Mouse (Mus musculus): Measurements from ENCODE around the gene Hmox2.
"Not testable (repeated sequence)": the region's sequence is repeated elsewhere in the genome, so short reads cannot be mapped to it uniquely, and the experiment has no call there.

The Hmox2 gene

DNA sequence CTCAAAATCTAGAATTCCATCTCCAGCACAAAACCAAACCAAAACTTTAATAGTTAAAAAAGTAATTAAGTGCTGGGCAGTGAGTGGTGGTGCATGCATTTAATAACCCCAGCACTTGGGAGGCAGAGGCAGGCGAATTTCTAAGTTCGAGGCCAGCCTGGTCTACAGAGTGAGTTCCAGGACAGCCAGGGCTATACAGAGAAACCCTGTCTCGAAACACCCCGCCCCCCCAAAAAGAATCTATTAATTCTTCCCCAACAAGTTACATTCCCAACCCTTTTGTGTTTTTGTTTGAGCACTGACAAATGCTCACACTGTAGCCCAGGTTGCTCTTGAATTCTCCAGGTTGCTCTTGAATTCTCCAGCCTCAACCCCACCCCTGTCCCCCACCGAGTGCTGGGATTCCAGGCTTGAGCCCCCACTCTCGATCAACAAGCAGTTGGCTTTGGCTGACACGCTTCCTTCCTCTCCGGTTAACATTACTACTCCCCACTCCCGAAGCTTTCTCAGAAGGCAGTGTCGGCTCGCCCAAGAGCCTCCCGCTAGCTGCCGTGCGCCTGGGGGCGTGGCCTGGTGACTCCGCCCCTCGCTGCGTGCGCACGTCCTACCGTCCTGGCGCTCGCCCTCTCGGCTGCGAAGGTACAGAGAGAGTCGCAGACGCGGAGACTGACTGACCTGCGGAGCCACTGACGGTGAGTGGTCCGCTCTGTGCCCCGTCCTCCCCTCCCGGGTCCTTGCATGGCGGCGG lies at the start of gene Hmox2:
Gene Hmox2, plus strand, starts transcription at position 582 of the 748 bp plus-strand sequence.
- in situ Hi-C loops (cut with MboI, MseI): loop anchor here (5.0 kb wide), 1 partner anchor 61 kb away; no protein-coding TSS in a partner anchor

GRCm38 (mm10) chr16:4676836-4677235 lies 49.3 kb upstream of the Hmox2 start:
- in situ Hi-C loops (cut with MboI, MseI): no loop called here

DNA sequence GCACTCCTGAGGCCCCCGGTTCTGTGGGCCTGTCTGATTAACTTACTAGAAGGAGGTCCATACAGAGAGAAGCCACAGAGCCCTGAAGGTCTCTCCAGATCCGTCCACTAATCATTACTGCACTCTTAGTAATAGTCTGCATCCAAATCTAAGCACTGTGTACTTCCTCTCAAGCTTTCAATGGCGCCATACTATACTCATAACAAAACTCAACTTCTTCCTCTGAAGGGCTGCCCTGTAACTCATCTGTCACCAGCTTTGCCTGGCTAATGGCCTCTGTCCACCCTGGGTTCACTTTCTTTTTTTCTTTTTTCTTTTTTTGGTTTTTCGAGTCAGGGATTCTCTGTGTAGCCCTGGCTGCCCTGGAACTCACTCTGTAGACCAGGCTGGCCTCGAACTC lies 48.1 kb upstream of the Hmox2 start:
- in situ Hi-C loops (cut with MboI, MseI): no loop called here

GRCm38 (mm10) chr16:4679121-4680018 lies 46.8 kb upstream of the Hmox2 start, which contains the start of gene Coro7:
Gene Coro7, minus strand, starts transcription at chr16:4679777.
- in situ Hi-C loops (cut with MboI, MseI): no loop called here

GRCm38 (mm10) chr16:4680922-4681455 lies 45.2 kb upstream of the Hmox2 start:
- in situ Hi-C loops (cut with MboI, MseI): not testable (repeated sequence)

- in situ Hi-C loops (cut with MboI, MseI): no loop called here
These were observed 43.5 kb upstream of the Hmox2 start for GRCm38 (mm10) chr16:4682628-4683179.

DNA sequence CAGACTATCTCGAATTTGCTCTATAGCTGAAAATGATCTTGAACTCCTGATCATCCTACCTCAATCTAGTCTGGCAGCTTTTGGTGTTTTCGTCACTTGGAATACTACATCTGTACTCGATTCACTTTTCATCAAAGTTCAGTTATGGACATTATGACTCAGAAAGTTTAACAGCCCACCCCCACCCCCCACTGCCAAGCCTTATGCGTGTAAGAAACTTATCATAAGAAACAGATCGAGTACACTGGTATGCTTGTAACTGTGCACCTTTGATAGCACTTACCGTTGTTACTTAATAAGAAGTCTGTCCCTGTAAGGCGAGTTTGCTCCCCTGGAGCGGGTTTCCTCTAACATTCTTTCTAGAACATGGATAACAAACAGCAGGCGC lies 43.0 kb upstream of the Hmox2 start:
- in situ Hi-C loops (cut with MboI, MseI): no loop called here

GRCm38 (mm10) chr16:4683581-4684456 lies 42.3 kb upstream of the Hmox2 start:
- in situ Hi-C loops (cut with MboI, MseI): no loop called here

DNA sequence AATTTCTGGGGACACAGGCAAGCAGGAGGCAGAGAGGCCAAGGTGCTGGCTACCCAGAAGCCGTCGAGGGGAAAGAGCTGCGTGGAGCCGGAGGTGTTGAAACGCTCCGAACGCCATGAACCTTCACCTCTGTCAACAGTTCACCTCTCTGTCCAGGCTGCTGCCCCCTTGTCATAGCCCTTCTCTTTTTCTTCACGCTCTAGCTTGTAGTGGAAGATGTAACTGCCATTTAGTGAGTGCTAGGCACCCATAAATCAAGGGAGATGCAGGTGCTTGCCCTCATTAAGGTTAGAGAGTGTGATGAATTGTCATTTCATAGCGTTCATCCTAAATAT lies 41.7 kb upstream of the Hmox2 start:
- in situ Hi-C loops (cut with MboI, MseI): no loop called here

DNA sequence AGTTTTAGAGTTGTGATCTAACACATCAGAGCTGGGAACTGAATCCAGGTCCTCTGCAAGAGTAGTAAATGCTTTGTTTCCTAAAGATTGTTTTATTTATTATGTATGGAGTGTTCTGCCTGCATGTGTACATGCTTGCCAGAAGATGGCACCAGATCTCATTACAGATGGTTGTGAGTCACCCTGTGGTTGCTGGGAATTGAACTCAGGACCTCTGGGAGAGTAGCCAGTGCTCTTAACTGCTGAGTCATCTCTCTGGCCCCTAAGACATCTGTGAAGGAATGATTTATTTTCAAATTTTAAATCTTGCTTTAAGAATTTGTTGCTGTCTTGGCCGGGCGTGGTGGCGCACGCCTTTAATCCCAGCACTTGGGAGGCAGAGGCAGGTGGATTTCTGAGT lies 36.8 kb upstream of the Hmox2 start:
- in situ Hi-C loops (cut with MboI, MseI): not testable (repeated sequence)

DNA sequence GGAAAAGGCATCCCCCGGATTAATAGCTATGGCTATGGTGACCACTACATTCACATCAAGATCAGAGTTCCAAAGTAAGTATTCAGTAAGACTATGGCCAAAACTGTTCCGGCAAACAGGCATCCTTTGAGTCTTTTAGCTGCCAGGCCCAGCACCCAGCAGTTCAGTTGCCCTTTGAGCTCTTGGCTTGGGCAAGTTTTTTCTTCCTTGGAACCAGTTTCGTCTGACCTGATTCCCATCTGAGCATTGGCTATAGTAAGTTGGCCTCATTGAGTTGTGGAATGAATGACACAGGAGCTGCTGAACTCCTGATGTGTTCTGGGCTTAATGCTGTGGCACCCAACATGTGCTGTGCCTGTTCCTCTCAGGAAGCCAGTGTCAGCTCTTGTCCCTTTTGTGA lies 24.9 kb upstream of the Hmox2 start:
- in situ Hi-C loops (cut with MboI, MseI): loop anchor here (5.0 kb wide), 1 partner anchor 71 kb away; no protein-coding TSS in a partner anchor

DNA sequence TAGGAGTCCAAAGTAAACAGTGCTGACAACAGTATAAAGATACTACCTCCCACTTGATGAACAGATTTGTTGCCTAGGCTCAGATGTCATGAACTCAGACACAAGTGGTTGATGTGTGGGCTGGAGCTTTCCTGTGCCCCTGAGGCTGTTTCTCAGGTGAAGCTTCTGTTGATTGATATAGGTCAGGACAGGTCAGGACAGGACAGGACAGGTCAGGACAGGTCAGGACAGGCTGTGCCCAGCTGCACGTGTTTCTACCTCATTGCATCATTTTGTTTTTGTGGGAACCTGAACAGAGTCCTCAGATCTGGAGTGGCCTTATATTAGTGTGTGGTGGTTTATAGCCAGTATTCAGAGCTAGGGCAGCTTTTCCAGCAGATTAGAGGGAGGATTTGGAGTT lies 23.5 kb upstream of the Hmox2 start:
- in situ Hi-C loops (cut with MboI, MseI): loop anchor here (5.0 kb wide), 1 partner anchor 70 kb away; no protein-coding TSS in a partner anchor

- in situ Hi-C loops (cut with MboI, MseI): no loop called here
These were observed 20.6 kb upstream of the Hmox2 start for GRCm38 (mm10) chr16:4705541-4705940.

GRCm38 (mm10) chr16:4711173-4711572 lies 15.0 kb upstream of the Hmox2 start:
- in situ Hi-C loops (cut with MboI, MseI): no loop called here

DNA sequence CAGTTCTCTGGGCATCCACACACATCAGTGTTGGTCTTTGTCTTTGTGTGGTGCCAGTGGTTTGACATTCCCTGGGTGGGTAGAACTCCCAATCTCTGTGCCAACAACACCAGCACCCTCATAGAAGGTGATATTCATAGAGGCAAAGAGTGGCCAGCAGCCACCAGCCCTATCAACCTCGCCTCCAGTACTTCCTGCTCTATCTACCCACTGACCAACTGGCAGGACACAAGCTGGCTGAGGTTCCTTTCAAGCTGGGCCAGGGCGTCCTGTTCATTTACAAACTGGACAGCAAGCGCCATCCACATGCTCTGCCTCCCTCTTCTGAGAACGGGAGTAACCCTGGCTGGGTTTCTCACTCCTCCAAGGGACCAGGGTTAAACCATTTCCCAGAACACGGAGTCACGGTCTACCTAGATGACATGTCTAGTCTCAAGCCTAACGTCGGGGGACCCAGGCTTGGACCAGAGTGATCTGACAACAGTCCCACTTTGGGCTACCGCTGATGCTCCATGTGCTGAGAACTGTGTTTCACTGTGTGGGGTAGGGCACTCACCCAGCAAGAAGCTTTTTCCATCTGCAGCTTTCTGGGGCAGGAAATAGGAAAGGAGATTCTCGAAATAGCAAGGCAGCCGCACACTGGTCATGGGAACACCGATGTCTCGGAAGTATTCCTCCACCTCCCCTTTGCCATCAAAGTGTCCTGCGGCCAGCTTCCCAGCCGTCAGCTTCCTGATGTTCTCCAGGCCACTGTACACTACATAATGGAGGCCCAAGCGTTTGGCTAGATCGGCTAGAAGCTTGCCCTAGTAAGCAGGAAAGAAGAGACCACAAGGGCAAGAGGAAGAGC lies 12.1 kb upstream of the Hmox2 start:
- in situ Hi-C loops (cut with MboI, MseI): no loop called here

GRCm38 (mm10) chr16:4717866-4718265 lies 8.3 kb upstream of the Hmox2 start:
- in situ Hi-C loops (cut with MboI, MseI): no loop called here

DNA sequence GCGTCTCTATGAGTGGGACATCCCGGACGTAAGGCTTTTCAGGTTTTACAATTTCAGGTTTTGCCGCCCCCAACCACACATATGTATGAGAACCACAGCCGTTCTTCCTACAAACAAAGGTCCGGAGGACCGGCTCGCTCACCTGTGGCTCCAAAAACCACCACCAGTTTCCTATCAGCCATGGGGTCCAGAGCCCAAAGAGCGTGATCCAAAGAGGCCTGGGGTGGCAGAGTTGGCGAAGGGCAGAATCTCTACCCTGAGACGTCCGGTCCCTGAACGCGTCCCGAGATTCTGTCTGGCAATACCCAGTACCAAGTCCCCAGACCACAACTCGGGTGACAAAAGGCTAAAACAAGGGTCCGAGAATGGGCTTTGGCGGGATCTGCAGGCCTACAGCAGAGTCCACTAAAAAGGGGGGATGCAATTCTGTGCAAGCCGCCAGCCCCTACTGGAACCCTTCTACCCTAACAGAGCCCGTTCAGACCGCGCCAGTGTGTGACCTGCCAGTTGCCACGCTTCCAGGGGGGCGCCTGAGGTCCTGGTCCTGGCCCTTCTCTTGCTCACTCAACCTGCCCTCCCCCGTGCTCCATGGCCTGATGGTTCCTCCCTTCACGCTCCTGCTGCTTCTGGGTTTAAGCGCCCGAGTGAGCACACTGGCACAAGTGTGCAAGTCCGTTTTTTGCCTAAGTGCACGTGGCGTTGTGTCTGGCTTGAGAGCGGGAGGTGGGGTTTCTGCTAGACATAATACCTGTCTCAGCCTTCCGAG lies 7.2 kb upstream of the Hmox2 start, which contains the start of gene Nmral1:
Gene Nmral1, minus strand, starts transcription at position 604 of the 766 bp plus-strand sequence.
- in situ Hi-C loops (cut with MboI, MseI): no loop called here

DNA sequence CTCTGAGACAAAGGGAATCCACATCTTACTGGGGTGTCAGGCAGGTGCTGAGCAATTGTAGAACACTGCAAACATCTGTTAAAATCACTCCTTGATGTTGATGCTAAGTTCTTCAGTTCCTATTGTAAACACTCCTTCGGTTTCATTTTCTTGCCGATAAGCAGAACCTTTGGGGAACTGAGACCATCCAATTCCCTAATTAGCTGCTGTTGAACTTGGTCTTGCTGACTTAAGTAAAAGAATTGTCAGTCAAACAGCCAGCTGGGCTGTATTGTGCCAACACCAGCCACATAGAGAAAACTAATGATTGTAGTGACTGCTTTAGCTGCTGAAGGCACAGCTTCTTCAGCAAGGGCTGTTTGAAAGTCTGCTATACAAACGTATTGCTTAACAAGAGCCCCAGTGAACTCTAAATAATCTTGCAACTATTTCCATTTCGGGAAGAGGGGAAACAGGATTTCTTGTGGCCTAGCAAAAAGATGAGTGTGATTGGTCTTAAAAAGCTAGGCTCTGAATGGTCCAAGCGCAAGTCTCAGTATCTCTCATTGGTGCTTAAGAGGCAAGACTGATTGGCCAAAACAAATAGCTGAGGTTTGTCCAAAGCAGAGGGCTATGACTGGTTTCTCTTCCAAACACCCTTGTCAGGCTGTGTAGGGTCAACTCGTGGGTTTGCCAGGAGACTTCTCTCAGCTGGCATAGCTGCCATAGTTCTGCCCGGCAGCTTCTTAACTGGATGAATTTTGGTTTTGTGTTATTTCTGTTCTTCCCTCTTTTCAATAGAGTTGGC lies 3.8 kb upstream of the Hmox2 start:
- in situ Hi-C loops (cut with MboI, MseI): no loop called here

DNA sequence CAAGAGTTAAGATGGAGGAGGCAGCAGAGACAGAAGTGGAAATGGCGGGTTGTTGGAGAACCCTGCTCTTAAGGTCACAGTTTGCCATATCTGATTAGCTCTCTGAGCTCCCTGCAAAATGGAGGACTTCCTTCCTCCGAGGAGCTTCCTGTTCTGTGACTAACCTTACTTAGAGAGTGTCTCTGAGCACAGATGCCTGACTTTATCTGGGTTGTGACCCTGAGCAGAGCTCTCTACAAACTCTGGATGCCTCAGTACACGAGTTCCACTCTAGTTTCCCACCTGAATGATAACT lies 3.3 kb upstream of the Hmox2 start:
- in situ Hi-C loops (cut with MboI, MseI): no loop called here

All from T-helper 2 cell (primary cell).